Mouse (Mus musculus) spleen, postnatal 36 days (tissue): ENCODE data around the gene Khsrp.

Source experiments
- DNase-seq, 2 experiments: peaks; one replicate each; pipeline ENCODE4 v3.0.0; 2022; ENCODE audit warnings: low spot score in 2 of 2, mixed read lengths in 1 of 2

Khsrp gene

GRCm38 (mm10) chr17:56986105-56986805 is 45.1 kb downstream of the Khsrp start:
- no peak for DNase-seq

- DNase-seq: no peak
Observed at GRCm38 (mm10) chr17:56985656-56986055, 45.7 kb downstream of the Khsrp start.

GRCm38 (mm10) chr17:56984886-56985285 is 46.4 kb downstream of the Khsrp start:
- DNase-seq: no peak

DNA sequence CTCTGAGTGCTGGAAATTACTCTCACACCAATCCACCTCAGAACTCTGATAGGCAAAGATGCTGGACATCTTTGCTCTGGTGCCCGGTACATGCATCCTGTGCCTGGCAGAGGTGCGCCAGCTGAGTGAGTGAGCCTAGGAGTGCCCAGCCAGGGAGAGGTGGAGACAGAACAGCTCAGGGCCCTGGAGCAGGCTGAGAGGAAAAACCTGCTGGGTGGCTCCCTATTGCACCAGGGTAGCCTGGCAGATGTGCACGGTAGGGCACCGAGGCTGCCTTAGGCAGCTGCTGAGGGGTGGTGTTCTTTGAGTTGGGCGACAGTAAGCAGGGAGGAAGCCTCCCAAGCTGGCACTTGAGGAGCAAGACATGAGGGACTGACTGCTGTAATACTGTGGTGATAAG is 49.3 kb downstream of the Khsrp start, which contains the start of gene Acer1:
TSS of gene Acer1 (minus strand) at position 114 of the 400 bp plus-strand sequence.
- no peak for DNase-seq

GRCm38 (mm10) chr17:56981049-56981448 is 50.3 kb downstream of the Khsrp start:
- no peak for DNase-seq

DNA sequence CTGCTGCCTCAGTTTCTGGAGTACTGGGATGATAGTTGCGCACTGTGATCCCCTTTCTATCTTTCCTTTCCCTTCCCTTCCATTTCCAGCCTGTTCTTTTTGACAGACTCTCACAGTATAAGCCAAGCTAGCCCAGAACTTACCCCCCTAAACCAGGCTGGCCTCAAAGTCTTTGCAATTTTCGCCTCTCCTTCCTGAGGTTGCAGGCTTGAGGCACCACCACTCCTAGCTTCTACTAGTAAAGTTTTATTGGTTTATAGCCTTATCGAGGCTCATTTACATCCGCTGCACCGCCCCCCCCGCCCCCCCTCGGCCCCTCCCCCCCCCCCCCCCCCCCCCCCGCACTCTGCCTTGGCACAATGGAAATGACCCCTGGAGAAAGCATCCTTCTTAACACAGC is 51.8 kb downstream of the Khsrp start:
- no peak for DNase-seq

DNA sequence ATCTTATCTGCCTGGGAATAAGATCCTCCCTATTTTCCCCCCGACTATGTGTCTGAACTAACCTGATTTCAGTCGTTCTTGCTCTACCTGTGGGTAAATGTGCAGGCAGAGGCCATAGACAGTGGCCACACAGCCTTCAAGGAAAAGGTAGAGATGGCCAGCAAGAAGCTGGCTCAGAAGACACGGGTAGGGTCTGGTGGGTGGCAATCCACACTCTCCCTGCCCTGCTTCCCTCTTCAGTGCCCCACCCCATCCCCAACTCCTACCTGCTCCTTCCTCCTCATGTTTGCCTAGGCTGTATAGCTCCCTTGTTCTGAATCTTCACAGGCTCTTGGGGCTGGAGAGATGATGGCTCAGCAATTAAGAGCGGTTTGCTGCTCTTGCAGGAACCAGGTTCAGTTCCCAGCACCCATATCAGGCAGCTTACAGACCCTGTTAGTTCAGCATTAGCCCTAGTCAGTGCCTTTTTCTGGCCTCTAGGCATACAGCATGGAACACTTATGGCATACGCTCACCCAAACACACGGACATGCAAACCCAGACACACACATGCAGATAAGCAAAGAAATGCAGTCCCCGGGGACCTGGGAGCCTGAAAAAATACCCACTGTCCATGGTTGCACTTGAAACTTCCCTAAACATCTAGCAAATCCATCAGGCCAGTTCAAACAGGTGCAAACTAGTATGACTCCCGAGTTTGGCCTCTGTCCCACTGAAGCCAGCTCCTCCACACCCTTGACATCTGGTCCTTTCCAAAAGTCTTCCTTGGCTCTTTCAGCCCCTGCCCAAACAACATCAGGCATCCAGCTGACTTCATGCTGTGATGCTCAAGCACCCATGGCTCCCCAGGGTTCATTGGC is 54.6 kb downstream of the Khsrp start:
- no peak for DNase-seq

- DNase-seq: no peak
Observed at GRCm38 (mm10) chr17:56975391-56975790, 55.9 kb downstream of the Khsrp start.

DNA sequence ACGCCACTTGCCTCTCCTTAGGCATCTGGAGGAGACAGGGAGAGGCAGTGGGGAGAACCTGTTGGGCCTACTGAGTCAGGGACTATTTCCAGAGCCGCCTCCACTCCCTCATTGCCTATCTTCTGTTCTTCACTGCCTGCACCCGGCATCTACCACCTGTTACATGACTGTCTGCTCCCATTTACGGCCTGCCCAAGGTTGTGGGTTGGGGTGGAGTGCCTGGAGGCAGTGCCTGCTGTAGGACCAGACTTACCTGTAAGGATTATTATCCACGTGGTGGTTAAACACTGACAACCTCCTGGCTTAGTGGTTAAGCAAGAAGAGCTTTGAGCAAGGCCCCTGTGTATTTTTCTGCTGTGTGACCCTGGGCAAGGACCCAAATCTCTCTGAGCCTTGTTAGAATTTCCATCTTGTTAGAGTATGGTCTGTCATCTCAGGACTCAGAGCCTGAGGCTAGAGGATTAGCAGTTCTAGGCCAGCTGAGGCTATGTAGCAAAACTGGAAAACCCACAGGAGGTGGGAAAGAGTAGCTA is 56.5 kb downstream of the Khsrp start:
- no peak for DNase-seq

DNA sequence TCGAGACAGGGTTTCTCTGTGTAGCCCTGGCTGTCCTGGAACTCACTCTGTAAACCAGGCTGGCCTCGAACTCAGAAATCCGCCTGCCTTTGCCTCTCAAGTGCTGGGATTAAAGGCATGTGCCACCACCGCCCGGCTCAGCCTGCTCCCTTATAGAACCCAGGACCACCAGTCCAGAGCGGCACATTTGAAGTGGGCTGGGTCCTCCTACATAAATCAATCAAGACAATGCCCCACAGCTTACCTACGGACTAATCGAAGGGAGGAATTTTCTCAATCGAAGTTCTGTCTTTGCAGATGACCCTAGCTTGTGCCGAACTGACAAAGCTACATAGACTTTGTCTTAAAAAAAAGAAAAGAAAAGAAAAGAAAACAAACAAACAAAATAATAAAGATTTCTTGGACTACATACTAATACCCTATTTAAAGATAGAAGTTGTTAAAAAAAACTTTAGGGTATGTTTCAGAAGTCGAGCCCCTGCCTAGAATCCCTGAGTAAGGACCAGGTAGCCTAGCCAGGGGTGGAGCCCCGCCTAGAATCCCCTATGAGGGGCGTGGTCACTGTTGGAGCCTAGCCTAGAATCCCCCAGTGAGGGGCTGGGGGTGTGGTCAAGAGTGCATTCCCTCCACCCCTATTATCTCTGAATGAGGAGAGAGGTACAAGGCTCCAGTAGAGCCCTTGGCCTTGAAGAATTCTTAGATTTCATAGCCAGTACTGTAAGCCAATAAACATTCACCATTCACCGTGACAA is 57.2 kb downstream of the Khsrp start:
- DNase-seq: no peak
